Mouse (Mus musculus) small intestine, adult 2 months (tissue): ENCODE measurements around the gene Cd7. TPM values are rescaled to one million over a fixed set of nuclear protein-coding genes. Genes with fewer than 3 reads are reported as not detected.

Source experiments
- H3K27ac ChIP-seq: fragments of 200-500 bp; 2 replicates; pipeline ENCODE4 v1.5.1; 2012; ENCODE audit warnings: low read depth, low read length, control low read depth, inconsistent platforms; ENCODE audit not compliant: insufficient read depth
- H3K27me3 ChIP-seq: fragments of 200-500 bp; 2 replicates; pipeline ENCODE4 v1.6.1; 2012; ENCODE audit warnings: mild to moderate bottlenecking, moderate library complexity, low read length, inconsistent platforms; ENCODE audit not compliant: control insufficient read depth, insufficient read depth
- H3K36me3 ChIP-seq: fragments of 200-500 bp; 2 replicates; pipeline ENCODE4 v1.6.1; 2012; ENCODE audit warnings: mild to moderate bottlenecking, low read length, control low read depth, inconsistent platforms; ENCODE audit not compliant: control insufficient read depth, insufficient read depth
- H3K4me1 ChIP-seq: fragments of 200-500 bp; 2 replicates; pipeline ENCODE4 v1.6.1; 2012; ENCODE audit warnings: low read length, inconsistent platforms, mixed read lengths; ENCODE audit not compliant: control insufficient read depth, insufficient read depth, insufficient read length
- H3K4me3 ChIP-seq: fragments of 200-500 bp; 2 replicates; pipeline ENCODE4 v1.5.1; 2012; ENCODE audit warnings: low read depth, mild to moderate bottlenecking, control low read depth, inconsistent platforms, low read length, moderate library complexity
- CTCF ChIP-seq: fragments of 200-500 bp; IDR thresholded peaks from 2 replicates; pipeline ENCODE4 v1.5.1; 2012; ENCODE audit warnings: low read depth, mild to moderate bottlenecking, control low read depth, inconsistent platforms, low read length, moderate library complexity, mixed read lengths; ENCODE audit not compliant: insufficient replicate concordance, insufficient read length; ENCODE audit errors: extremely low read depth
- POLR2A ChIP-seq: fragments of 200-500 bp; IDR thresholded peaks from 2 replicates; pipeline ENCODE4 v1.6.1; 2012; ENCODE audit warnings: low read depth, mild to moderate bottlenecking, control low read depth, inconsistent platforms, low read length, moderate library complexity
- WGBS: fragments of 180-500 bp; shearing (Covaris S2); methylation state at CpG from one replicate; pipeline ENCODE4 v1.1.7; 2018; 5-methylcytosine and 5-hydroxymethylcytosine counted together
- polyA plus RNA-seq: library from polyadenylated mRNA; depleted of rRNA; stranded (reverse); fragments of >200 nt; gene quantifications from 2 replicates; pipeline ENCODE4 v1.2.3, GENCODE M21; 2012

Cd7 gene
- polyA plus RNA-seq, 1 experiment, result 57.7 TPM

- Histone ChIP-seq H3K4me1 (peaks cover 7% of the 10 kb centered on the region; the same call in 1 of the 2 replicates), H3K36me3 (no peaks in the 10 kb centered on the region), H3K27me3 (no peaks in the 10 kb centered on the region), H3K27ac (no peak overlapping the region), H3K4me3 (peak overlapping the region; percentile 57)
- 20% methylated on average over 19 of the region's 19 CpGs for WGBS
- TF ChIP-seq CTCF (no peak), POLR2A (no peak)
These were observed 24.3 kb downstream of the Cd7 start for GRCm38 (mm10) chr11:121014896-121015300.

- no peak for TF ChIP-seq CTCF
- no peak for TF ChIP-seq POLR2A
- Histone ChIP-seq H3K36me3 (no peaks in the 10 kb centered on the region), H3K4me3 (no peak overlapping the region), H3K27me3 (no peaks in the 10 kb centered on the region), H3K4me1 (peaks cover 7% of the 10 kb centered on the region; the same call in 1 of the 2 replicates), H3K27ac (no peak overlapping the region)
- 79% methylated on average over 7 of the region's 7 CpGs for WGBS
These were observed 25.6 kb downstream of the Cd7 start for GRCm38 (mm10) chr11:121013656-121014055.

GRCm38 (mm10) chr11:121010044-121010755 lies 29.0 kb downstream of the Cd7 start:
- Histone ChIP-seq H3K36me3 (no peaks in the 10 kb centered on the region), H3K4me3 (no peak overlapping the region), H3K4me1 (peaks cover 5% of the 10 kb centered on the region; the same call in 1 of the 2 replicates), H3K27me3 (no peaks in the 10 kb centered on the region), H3K27ac (no peak overlapping the region)
- TF ChIP-seq POLR2A (no peak), CTCF (no peak)
- WGBS, result 82% methylated on average over 3 of the region's 3 CpGs

GRCm38 (mm10) chr11:121006184-121006583 lies 33.0 kb downstream of the Cd7 start:
- WGBS, result 76% methylated on average over 6 of the region's 6 CpGs
- Histone ChIP-seq H3K27ac (no peak overlapping the region), H3K36me3 (no peaks in the 10 kb centered on the region), H3K27me3 (no peaks in the 10 kb centered on the region), H3K4me1 (peaks cover 6% of the 10 kb centered on the region), H3K4me3 (no peak overlapping the region)
- TF ChIP-seq POLR2A (no peak), CTCF (no peak)

GRCm38 (mm10) chr11:121004281-121004680 lies 34.9 kb downstream of the Cd7 start:
- TF ChIP-seq CTCF (no peak), POLR2A (no peak)
- Histone ChIP-seq H3K36me3 (no peaks in the 10 kb centered on the region), H3K27me3 (no peaks in the 10 kb centered on the region), H3K27ac (no peak overlapping the region), H3K4me1 (peaks cover 4% of the 10 kb centered on the region), H3K4me3 (no peak overlapping the region)
- 47% methylated on average over 5 of the region's 5 CpGs for WGBS

- peaks cover 4% of the 10 kb centered on the region for H3K4me1 ChIP-seq
- no peaks in the 10 kb centered on the region for H3K36me3 ChIP-seq
- 0 out of 2 replicates have a peak overlapping the region, but pooled peaks have one; percentile 18 for H3K27ac ChIP-seq
- H3K4me3 ChIP-seq, result no peak overlapping the region
- WGBS, result 13% methylated on average over 4 of the region's 4 CpGs
- H3K27me3 ChIP-seq, result no peaks in the 10 kb centered on the region
- TF ChIP-seq POLR2A, result no peak
- no peak for TF ChIP-seq CTCF
These were observed 37.3 kb downstream of the Cd7 start for GRCm38 (mm10) chr11:121001966-121002365.

GRCm38 (mm10) chr11:120994741-120995140 lies 44.5 kb downstream of the Cd7 start:
- Histone ChIP-seq H3K36me3 (no peaks in the 10 kb centered on the region), H3K4me1 (peaks cover 35% of the 10 kb centered on the region), H3K27ac (peak overlapping the region; percentile 43; the same call in 1 of the 2 replicates), H3K4me3 (no peak overlapping the region), H3K27me3 (no peaks in the 10 kb centered on the region)
- WGBS, result 30% methylated on average over 6 of the region's 6 CpGs
- no peak for TF ChIP-seq CTCF
- no peak for TF ChIP-seq POLR2A

- H3K27me3 ChIP-seq, result no peaks in the 10 kb centered on the region
- no peak overlapping the region for H3K4me3 ChIP-seq
- no peak overlapping the region for H3K27ac ChIP-seq
- H3K4me1 ChIP-seq, result peaks cover 39% of the 10 kb centered on the region
- TF ChIP-seq CTCF (no peak), POLR2A (no peak)
- H3K36me3 ChIP-seq, result no peaks in the 10 kb centered on the region
- 80% methylated on average over 5 of the region's 5 CpGs for WGBS
These were observed 45.6 kb downstream of the Cd7 start for GRCm38 (mm10) chr11:120993586-120993985.
